Mouse (Mus musculus) MEL (cell line): ENCODE measurements around the gene Pappa2. TPM values are rescaled to one million over a fixed set of nuclear protein-coding genes. Genes with fewer than 3 reads are reported as not detected.

ENCODE experiments used
- DNase-seq: peaks from one replicate; pipeline ENCODE4 v3.0.0; 2011; ENCODE audit warnings: low read depth, low spot score
- H3K27ac ChIP-seq: 2 replicates; pipeline ENCODE4 v1.5.1; 2012; ENCODE audit warnings: low read depth, mild to moderate bottlenecking, control low read depth, low read length, moderate library complexity; ENCODE audit not compliant: control insufficient read depth
- H3K27me3 ChIP-seq, 2 experiments: fragments of 150-350 bp in 1 of 2; sonication (generic) in 1 of 2; 2 replicates each; pipeline ENCODE4 v1.6.1; 2012; ENCODE audit warnings: low read length in 2 of 2, mild to moderate bottlenecking in 2 of 2, improper control_type of control experiment in 1 of 2, moderate library complexity in 1 of 2; ENCODE audit not compliant: insufficient read depth in 2 of 2, control insufficient read depth in 1 of 2
- H3K36me3 ChIP-seq, 2 experiments: 2 replicates each; pipeline ENCODE4 v1.6.1; 2012 to 2014; ENCODE audit warnings: low read length in 2 of 2, improper control_type of control experiment in 1 of 2, inconsistent platforms in 1 of 2, mild to moderate bottlenecking in 1 of 2; ENCODE audit not compliant: insufficient read depth in 2 of 2, control insufficient read depth in 1 of 2
- H3K4me1 ChIP-seq, 2 experiments: fragments of 150-350 bp in 1 of 2; sonication (generic) in 1 of 2; 2 replicates each; pipeline ENCODE4 v1.6.1; 2012; ENCODE audit warnings: low read length in 2 of 2, improper control_type of control experiment in 1 of 2, mild to moderate bottlenecking in 1 of 2; ENCODE audit not compliant: insufficient read depth in 2 of 2, control insufficient read depth in 1 of 2
- H3K4me3 ChIP-seq, 2 experiments: fragments of 150-350 bp in 1 of 2; sonication (generic) in 1 of 2; 2 replicates each; pipeline ENCODE4 v1.5.1; 2012; ENCODE audit warnings: low read depth in 2 of 2, low read length in 2 of 2, mild to moderate bottlenecking in 2 of 2, moderate library complexity in 2 of 2, control low read depth in 1 of 2, improper control_type of control experiment in 1 of 2; ENCODE audit not compliant: control insufficient read depth in 1 of 2, insufficient read depth in 1 of 2
- H3K79me2 ChIP-seq: 2 replicates; pipeline ENCODE4 v1.6.1; 2012; ENCODE audit warnings: mild to moderate bottlenecking, low read length, moderate library complexity; ENCODE audit not compliant: control insufficient read depth, poor library complexity, insufficient read depth
- H3K9ac ChIP-seq: 2 replicates; pipeline ENCODE4 v1.6.1; 2012; ENCODE audit warnings: low read depth, mild to moderate bottlenecking, control low read depth, low read length, moderate library complexity; ENCODE audit not compliant: control insufficient read depth, poor library complexity, severe bottlenecking
- H3K9me3 ChIP-seq: fragments of 150-350 bp; sonication (generic); replicated peaks from 2 replicates; pipeline ENCODE4 v1.6.1; 2012; ENCODE audit warnings: mild to moderate bottlenecking, low read length, improper control_type of control experiment, moderate library complexity; ENCODE audit not compliant: insufficient read depth
- CHD1 ChIP-seq: IDR thresholded peaks from 2 replicates; pipeline ENCODE4 v1.6.1; 2012; ENCODE audit warnings: low read depth, mild to moderate bottlenecking, inconsistent platforms, low read length, improper control_type of control experiment
- CTCF ChIP-seq, 3 experiments: IDR thresholded peaks in 2 of 3; conservative IDR thresholded peaks in 1 of 3; 2 replicates each; pipeline ENCODE4 v1.5.1; 2011 to 2012; ENCODE audit warnings: low read length in 3 of 3, low read depth in 2 of 3, mild to moderate bottlenecking in 2 of 3, improper control_type of control experiment in 1 of 3, inconsistent platforms in 1 of 3, mixed read lengths in 1 of 3, moderate library complexity in 1 of 3; ENCODE audit not compliant: control insufficient read depth in 1 of 3, insufficient read depth in 1 of 3, poor library complexity in 1 of 3, severe bottlenecking in 1 of 3
- ETS1 ChIP-seq: IDR thresholded peaks from 2 replicates; pipeline ENCODE4 v1.6.1; 2012; ENCODE audit warnings: low read depth, mild to moderate bottlenecking, inconsistent platforms, low read length, improper control_type of control experiment, moderate library complexity
- MAFK ChIP-seq: IDR thresholded peaks from 2 replicates; pipeline ENCODE4 v1.6.1; 2011; ENCODE audit warnings: low read depth, mild to moderate bottlenecking, low read length, improper control_type of control experiment, borderline replicate concordance
- MEF2A ChIP-seq: IDR thresholded peaks from 2 replicates; pipeline ENCODE4 v1.6.1; 2014; ENCODE audit warnings: low read depth, mild to moderate bottlenecking, inconsistent platforms, low read length, improper control_type of control experiment; ENCODE audit not compliant: poor library complexity, insufficient replicate concordance, severe bottlenecking; ENCODE audit errors: extremely low read depth
- MYB ChIP-seq: IDR thresholded peaks from 2 replicates; pipeline ENCODE4 v1.6.1; 2011; ENCODE audit warnings: mild to moderate bottlenecking, low read depth, low read length, improper control_type of control experiment
- RAD21 ChIP-seq: IDR thresholded peaks from 2 replicates; pipeline ENCODE4 v1.6.1; 2011; ENCODE audit warnings: mild to moderate bottlenecking, low read depth, low read length, improper control_type of control experiment
- TBP ChIP-seq: IDR thresholded peaks from 2 replicates; pipeline ENCODE4 v1.8.0; 2011; ENCODE audit warnings: low read depth, low read length, improper control_type of control experiment
- UBTF ChIP-seq: IDR thresholded peaks from 2 replicates; pipeline ENCODE4 v1.6.1; 2012; ENCODE audit warnings: low read depth, mild to moderate bottlenecking, inconsistent platforms, low read length, improper control_type of control experiment, moderate library complexity, borderline replicate concordance; ENCODE audit not compliant: insufficient read depth
- USF2 ChIP-seq, 2 experiments: IDR thresholded peaks; 2 replicates each; pipeline ENCODE4 v1.6.1; 2011 to 2012; ENCODE audit warnings: improper control_type of control experiment in 2 of 2, low read length in 2 of 2, borderline replicate concordance in 1 of 2, inconsistent platforms in 1 of 2, low read depth in 1 of 2, mild to moderate bottlenecking in 1 of 2; ENCODE audit not compliant: insufficient read depth in 1 of 2
- ZC3H11A ChIP-seq: IDR thresholded peaks from 2 replicates; pipeline ENCODE4 v1.6.1; 2012; ENCODE audit warnings: low read depth, mild to moderate bottlenecking, inconsistent platforms, low read length, improper control_type of control experiment
- ZNF384 ChIP-seq: IDR thresholded peaks from 2 replicates; pipeline ENCODE4 v1.6.1; 2012; ENCODE audit warnings: low read depth, mild to moderate bottlenecking, inconsistent platforms, low read length, improper control_type of control experiment
- polyA plus RNA-seq, 2 experiments: library from polyadenylated mRNA; stranded (reverse) in 1 of 2; unstranded in 1 of 2; fragments of >175 nt in 1 of 2; fragments of >200 nt in 1 of 2; gene quantifications; 2 replicates each; pipeline versions ENCODE4 v1.2.1 to v1.2.4; 2012; ENCODE audit warnings: low replicate concordance in 2 of 2, low read depth in 1 of 2; ENCODE audit not compliant: insufficient read length in 2 of 2, insufficient read depth in 1 of 2, missing spikeins in 1 of 2
- total RNA-seq: library from RNA; depleted of rRNA; stranded (reverse); fragments of 300-350 nt; gene quantifications from 2 replicates; pipeline ENCODE4 v1.2.3, GENCODE M21; 2012

Gene Pappa2
- total and polyA plus RNA-seq, 3 experiments: not detected

- Histone ChIP-seq H3K36me3 (no peaks in the 10 kb centered on the region), H3K79me2 (no peaks in the 10 kb centered on the region), H3K4me3 (no peak overlapping the region), H3K27me3 (no peaks in the 10 kb centered on the region), H3K9me3 (no peaks in the 10 kb centered on the region), H3K9ac (no peak overlapping the region), H3K27ac (no peak overlapping the region), H3K4me1 (no peaks in the 10 kb centered on the region)
- no peak for TF ChIP-seq MAFK
- no peak for TF ChIP-seq USF2 (IDR thresholded peaks at IDR 0.05; ENCODE audit: borderline replicate concordance in 1 of 2, insufficient read depth in 1 of 2, low read depth in 1 of 2, low read length in 2 of 2)
- TF ChIP-seq TBP: no peak
- TF ChIP-seq CTCF (IDR thresholded peaks at IDR 0.05 in 2 of 3, conservative IDR thresholded peaks at IDR 0.05 in 1 of 3; ENCODE audit: control insufficient read depth in 1 of 3, insufficient read depth in 1 of 3, low read depth in 2 of 3, low read length in 3 of 3, poor library complexity in 1 of 3, severe bottlenecking in 1 of 3): no peak
- TF ChIP-seq CHD1: no peak
- TF ChIP-seq UBTF: no peak
- no peak for TF ChIP-seq RAD21
- no peak for DNase-seq
Observed at GRCm38 (mm10) chr1:158853936-158854882, 126.1 kb downstream of the Pappa2 start.

GRCm38 (mm10) chr1:158852836-158853567 lies 127.3 kb downstream of the Pappa2 start:
- no peaks in the 10 kb centered on the region for H3K27me3 ChIP-seq
- H3K9ac ChIP-seq: no peak overlapping the region
- H3K27ac ChIP-seq: no peak overlapping the region
- no peaks in the 10 kb centered on the region for H3K36me3 ChIP-seq
- no peaks in the 10 kb centered on the region for H3K4me1 ChIP-seq
- no peak for TF ChIP-seq ZNF384
- H3K9me3 ChIP-seq: no peaks in the 10 kb centered on the region
- DNase-seq: no peak
- no peaks in the 10 kb centered on the region for H3K79me2 ChIP-seq
- H3K4me3 ChIP-seq: no peak overlapping the region

DNA sequence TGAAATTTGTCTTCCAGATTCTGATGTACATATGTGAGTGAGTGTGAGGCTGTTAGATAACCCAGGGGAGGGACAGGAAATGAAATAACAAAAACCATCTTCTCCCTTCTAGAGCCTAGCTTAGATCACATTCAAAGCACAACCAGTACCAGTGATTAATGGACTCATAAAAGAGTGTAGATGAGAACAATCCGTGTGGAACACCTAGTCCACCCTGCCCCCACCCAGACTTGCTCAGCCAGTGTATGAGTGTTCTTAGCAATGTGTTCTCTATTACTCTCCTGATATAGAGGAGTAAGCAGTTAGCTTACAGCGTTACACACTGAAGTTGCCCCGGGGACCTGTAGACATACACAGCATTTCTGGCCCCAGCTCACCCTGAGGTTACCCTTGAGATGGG lies 129.8 kb downstream of the Pappa2 start:
- Histone ChIP-seq H3K4me3 (no peak overlapping the region), H3K27me3 (no peaks in the 10 kb centered on the region), H3K36me3 (no peaks in the 10 kb centered on the region), H3K9ac (no peak overlapping the region), H3K9me3 (no peaks in the 10 kb centered on the region), H3K79me2 (no peaks in the 10 kb centered on the region), H3K4me1 (no peaks in the 10 kb centered on the region), H3K27ac (no peak overlapping the region)
- no peak for TF ChIP-seq MAFK
- no peak for TF ChIP-seq ETS1
- no peak for TF ChIP-seq MYB
- no peak for TF ChIP-seq MEF2A
- no peak for TF ChIP-seq ZC3H11A
- no peak for DNase-seq
